Mouse (Mus musculus) testis, postnatal 14 days (tissue): ENCODE results near the gene Mapk1.

ENCODE experiments used
- DNase-seq: peaks from one replicate; pipeline ENCODE4 v3.0.0; 2021; ENCODE audit warnings: low spot score

Mapk1 gene

DNA sequence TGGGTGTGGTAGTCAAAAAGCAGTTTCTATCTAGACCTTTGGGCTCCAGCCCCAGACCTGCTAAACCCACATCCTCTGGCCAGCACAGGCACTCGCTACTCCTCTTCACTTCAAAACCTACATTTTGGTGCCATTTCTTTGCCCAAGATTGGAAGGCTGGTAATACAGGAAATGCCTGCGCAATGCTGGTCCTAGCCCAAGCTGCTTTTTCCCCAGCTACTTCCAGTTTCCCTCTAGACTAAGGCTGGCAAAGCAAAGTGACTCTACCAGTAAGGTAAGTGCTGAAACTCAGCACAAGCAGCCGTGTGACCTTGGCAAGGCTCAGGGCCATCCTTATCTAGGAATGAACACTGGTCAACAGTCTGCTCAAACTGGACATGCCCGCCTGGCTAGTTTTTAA, 102.5 kb downstream of the Mapk1 start:
- DNase-seq, result peak; percentile 56

DNA sequence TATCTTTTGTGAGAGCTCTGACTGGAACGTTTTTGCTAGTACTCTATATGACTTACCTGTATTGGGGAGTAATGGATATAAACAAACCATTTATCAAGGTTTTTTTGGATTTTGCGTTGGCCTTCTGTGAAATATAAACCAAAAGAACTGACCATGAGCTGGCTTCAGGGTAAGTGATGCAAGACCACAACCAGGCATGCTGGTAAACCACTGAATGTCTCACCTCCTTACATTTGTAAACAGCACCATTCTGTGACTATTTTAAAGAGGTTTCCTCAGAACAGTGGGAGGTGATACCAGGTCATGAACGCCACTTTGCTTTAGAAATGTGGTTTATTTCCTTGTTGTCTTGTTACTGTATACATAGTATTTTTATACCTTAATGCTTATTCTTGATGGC, 103.1 kb downstream of the Mapk1 start:
- DNase-seq, result no peak

DNA sequence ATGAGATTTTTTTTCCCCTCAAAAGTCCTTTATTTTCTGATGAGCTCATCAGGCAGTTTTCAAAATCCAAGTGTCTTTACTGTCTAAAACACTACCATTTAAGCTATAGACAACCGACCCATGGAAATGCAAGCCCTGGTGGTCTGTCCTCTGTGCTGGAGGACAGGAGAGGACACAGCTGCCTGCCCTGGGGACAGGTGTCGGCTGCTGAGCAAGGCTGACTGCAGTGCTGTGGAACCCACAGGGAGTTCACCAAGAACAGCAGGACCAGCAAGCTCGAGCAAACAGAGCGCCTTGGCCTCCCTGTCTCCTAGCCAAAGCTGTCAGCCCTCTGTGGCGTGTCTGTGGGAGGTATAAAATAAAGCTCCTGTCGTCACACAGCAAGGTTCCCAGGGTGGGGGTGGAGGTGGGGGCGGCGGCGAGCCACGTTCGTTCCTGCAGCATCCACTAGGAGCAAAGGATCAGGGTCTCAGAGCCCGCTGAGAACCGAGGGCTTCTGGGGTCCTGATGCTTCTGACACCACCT, 103.5 kb downstream of the Mapk1 start:
- DNase-seq, result no peak

DNA sequence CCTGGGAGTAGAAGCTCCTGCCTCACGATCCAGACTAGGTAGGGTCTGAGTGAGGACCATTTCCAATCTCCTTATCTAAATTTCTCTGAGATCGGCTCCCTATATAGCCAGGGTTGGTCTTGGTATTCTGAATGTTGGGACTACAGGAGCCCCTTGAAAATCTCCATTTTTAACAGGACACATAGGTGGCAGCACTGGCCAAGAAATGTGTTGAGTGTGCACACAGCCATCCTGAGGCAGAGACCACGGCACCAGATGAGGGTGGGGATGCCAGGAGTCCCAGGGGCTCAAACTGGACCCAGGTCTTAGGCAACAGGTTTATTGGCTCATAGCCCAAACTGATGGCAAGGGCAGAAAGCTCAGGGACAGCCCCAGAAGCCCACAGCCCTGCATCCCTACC, 105.2 kb downstream of the Mapk1 start:
- no peak for DNase-seq

DNA sequence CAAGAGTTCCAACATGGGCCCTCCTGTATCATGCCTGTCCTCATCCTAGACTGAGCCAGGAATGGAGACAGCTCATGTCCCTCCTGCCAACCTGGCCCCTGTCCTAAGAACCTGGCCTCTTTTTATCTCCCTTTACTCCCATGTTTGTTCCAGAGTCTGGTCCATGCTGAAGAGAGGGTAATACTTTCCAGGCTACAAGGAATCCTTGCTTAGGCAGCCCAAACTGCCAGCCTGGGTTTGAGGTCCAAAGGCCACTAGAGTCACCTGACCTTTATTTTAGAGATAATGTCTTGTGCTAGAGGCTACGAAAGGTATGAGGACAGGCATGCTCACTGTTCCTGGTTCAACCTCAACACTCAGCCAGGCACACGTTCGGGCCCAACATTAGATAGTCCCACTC, 113.8 kb downstream of the Mapk1 start:
- no peak for DNase-seq
